Mouse (Mus musculus) thymus, adult 2 months (tissue): Measurements from ENCODE around the gene Dock9.

ENCODE experiments used
- CTCF ChIP-seq: fragments of 200-500 bp; IDR thresholded peaks from 2 replicates; pipeline ENCODE4 v1.5.1; 2012; ENCODE audit warnings: mild to moderate bottlenecking, control low read depth, low read length, moderate library complexity, borderline replicate concordance; ENCODE audit not compliant: control insufficient read depth, poor library complexity, insufficient read depth; ENCODE audit errors: extremely low read depth
- POLR2A ChIP-seq: fragments of 200-500 bp; IDR thresholded peaks from 2 replicates; pipeline ENCODE4 v1.6.1; 2012; ENCODE audit warnings: mild to moderate bottlenecking, low read length, control low read depth, moderate library complexity; ENCODE audit not compliant: control insufficient read depth, poor library complexity, insufficient read depth; ENCODE audit errors: extremely low read depth

DNA sequence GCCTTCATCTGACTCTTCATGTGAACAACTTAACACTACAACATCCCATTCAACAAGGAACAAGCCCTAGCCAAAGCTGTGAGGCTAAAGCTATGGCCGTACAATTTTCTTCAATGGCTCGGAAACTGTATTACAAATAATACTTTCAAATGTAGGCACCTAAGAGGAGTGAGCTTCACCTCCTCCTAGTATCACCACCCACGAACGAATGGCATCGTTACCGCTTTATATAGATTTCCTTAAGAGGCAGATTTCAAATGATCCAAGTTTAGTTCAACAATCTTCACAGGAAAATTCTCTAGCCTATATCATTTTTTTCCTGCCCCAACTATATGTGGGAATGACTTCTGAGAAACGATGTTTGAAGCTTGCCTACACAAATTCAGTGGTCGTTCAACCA, 165.7 kb downstream of the Dock9 start:
- TF ChIP-seq CTCF: no peak
- TF ChIP-seq POLR2A: no peak
